Mouse (Mus musculus) megakaryocyte, embryonic 14.5 days (primary cell): Measurements from ENCODE around the gene Hspa5.

Source experiments
- FLI1 ChIP-seq: IDR thresholded peaks from 2 replicates; pipeline ENCODE4 v1.6.1; 2012; ENCODE audit warnings: low read length, inconsistent platforms, mixed read lengths
- GATA1 ChIP-seq: IDR thresholded peaks from 3 replicates; pipeline ENCODE4 v1.6.1; 2012; ENCODE audit warnings: mixed read lengths, low read length, inconsistent platforms, borderline replicate concordance

DNA sequence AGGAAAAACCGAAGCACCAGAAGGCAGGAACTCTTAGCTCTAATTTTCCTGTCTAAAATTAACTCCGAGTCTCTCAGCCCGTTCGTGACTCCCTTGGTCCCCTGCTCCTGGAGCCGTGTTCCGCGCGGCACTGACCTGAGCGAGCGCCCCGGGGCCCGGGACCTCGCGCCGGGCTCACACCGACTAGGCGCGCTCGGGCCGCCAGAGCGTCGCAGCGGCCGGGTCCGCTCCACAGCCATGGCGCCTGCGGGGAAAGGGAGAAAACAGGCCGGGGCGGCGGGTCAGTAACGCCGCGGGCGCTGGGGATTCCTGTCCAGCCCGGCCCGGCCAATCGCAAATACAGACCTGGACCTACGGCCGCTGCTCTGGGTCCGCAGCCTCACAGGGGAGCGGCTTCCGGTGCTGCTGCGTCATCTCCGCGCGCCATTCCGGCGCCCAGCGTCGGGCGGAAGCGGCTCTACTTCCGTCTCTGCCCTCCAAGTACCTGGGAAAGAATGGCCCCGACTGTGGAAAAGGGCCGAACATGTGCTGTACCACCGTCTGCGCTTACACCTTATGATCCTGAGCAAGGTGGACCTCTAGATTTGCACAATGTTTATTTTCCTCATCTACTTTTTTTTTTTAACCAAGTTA lies 54.2 kb downstream of the Hspa5 start, which contains the start of gene Fbxw2:
- peak; percentile 71; the same call in 1 of the 2 replicates for TF ChIP-seq FLI1
- no peak for TF ChIP-seq GATA1
